Mouse (Mus musculus) WW6 (cell line): ENCODE data around the gene Mgll.

Source experiments
- DNase-seq: peaks from one replicate; pipeline ENCODE4 v3.0.0-alpha.2; 2013; ENCODE audit warnings: low read depth, low spot score

Gene Mgll

GRCm38 (mm10) chr6:88844901-88845565, 120.8 kb downstream of the Mgll start:
- no peak for DNase-seq

DNA sequence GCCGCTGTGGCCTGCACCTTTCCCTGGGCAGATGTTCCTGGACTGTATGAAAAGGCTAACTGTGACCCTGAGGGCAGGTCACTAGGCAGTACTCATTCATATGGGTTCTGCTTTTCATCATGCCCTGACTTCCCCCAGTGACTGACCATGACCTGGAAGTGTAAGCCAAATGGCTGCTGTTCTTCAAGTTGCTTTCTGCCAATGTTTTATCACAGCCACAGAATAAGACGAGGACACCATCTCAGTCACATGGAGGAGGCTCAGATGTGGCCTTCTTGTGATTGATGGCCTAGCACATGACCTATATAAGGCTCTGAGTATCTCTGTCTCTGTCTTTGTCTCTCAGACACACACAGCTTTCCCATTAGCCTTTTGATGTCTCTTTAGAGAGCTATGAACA, 123.4 kb downstream of the Mgll start:
- no peak for DNase-seq

GRCm38 (mm10) chr6:88849270-88849669, 125.1 kb downstream of the Mgll start:
- no peak for DNase-seq

DNA sequence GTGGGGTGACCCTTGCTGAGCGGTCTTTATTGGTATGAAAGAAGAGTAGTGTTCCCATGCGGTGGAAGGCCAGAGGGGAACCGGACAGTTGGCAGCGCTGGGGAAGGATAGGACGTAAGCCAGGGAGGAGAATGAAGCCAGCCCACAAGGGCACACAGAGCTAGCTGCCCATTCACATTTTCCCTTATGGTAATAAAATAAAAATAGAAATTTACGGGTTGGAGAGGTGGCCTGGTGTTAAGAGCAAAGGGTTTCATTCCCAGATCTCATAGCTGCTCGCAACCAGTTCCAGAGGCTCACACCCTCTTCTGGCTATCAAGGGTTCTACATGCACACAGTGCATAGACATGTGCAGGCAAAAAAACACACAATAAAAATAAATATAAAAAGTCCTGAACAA, 125.8 kb downstream of the Mgll start:
- no peak for DNase-seq

DNA sequence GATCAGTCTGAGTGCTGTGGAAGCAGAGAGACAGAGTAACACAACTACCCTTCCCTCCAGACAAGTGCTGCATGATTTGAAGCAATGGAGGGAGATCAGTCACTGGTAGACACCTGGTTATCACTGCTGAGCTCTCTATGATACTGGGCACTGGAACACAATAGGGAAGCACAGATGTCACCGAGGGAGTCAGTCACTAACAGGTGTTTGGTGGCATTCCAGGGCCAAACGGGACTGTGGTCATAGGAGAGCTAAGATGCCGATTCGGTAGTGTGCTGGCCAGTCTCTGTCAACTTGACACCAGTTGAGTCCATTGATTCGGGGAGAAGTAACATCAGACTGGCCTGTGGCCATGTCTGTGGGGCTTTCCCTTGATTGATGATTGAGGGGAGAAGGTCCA, 130.3 kb downstream of the Mgll start:
- no peak for DNase-seq

- DNase-seq, result peak; percentile 56
Observed at GRCm38 (mm10) chr6:88855636-88856035, 131.4 kb downstream of the Mgll start.

DNA sequence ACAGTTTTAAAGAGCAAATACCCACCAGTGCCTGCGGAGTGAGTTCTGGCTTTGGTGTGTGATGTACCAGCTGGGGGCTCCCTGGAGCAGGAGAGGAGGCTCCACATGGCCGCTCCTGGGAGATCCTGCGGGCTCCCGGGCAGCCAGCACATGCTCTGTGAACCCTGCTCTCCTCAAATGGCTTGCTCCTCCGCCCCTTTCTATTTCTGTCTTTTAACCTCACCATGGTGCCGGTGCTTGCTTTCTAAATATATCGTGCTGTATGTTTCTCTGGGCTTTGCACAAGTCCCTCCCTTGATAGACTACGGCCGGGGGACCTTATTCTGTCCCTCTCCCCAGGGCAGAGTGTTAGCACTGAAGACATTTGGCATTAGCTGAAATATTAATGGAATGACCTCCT, 133.0 kb downstream of the Mgll start:
- no peak for DNase-seq

GRCm38 (mm10) chr6:88857830-88858229, 133.6 kb downstream of the Mgll start:
- DNase-seq, result no peak

- no peak for DNase-seq
Observed at GRCm38 (mm10) chr6:88858341-88858740, 134.1 kb downstream of the Mgll start.

GRCm38 (mm10) chr6:88860914-88861313, 136.7 kb downstream of the Mgll start:
- peak; percentile 67 for DNase-seq

DNA sequence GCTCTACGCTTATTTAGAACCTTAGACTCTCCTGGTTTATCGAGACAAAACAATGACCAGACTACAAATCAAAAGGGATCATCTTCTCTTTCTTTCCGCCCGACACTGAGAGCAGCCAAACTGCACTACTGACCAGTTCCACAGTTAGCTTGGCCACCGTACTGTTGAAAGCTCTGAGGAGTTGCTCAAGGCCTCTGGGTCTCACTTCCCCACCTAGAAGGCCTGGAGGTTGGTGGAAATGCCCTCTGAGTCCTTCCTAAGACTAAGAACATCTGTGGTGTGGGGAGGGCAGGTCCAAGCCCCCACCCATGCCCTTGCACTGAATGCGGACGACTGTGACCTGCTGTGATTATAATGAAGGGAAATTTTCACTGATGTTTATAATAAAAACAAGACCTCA, 141.5 kb downstream of the Mgll start:
- no peak for DNase-seq

DNA sequence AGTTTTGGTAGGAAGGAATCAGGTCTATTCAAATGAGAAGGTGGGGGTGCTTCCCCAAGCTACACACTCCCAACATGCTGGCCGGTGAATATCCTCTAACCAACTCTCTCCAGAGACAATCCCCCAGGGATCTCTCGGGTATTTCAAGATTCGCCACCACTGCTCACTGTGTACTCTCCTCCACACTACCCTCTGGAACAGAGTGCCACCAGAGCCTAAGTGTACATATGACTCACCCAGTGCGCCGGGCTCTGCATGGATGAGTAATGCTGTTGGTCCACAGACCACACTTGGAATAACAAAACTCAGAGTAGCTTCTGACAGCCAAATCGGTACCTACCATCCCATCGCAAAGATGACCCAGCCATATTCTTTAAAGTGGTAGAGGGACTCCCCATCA, 145.2 kb downstream of the Mgll start:
- DNase-seq, result no peak

DNA sequence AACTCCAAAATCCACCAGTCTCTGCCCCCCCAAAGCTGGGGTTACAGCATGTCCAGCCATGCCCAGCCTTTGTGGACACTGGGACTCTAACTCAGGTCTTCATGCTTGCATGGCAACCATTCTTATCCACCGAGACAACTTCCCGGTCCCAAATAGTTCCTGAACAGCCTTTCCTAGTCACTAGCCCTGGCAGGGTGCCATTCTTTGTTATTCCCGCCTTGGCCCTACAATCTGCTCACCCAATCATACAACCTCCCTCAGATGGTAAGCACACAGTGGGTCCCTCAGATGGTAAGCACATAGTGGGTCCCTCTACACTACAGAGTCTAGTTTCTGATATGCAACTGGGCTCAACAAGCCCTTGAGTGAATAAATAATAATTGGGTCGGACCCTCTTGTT, 146.4 kb downstream of the Mgll start:
- DNase-seq, result no peak

DNA sequence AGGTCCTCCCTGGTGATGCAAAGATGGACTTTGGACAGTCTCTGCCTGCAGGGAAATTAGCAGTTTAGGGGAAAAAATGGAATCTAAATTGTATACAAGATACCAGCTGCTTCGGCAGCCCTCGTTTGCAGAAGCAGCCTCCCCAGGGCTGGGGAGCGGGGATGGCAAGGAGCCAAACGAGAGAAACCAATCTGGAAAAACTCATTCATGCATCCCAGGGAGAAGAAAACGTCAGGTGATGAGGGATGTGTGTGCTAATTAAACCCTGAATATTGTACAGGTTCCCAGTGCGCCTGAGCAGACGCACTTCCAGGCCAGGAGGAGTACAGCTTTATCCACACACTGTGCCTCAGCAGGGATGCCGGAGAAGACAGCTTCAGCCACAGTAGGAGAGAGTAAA, 147.3 kb downstream of the Mgll start:
- no peak for DNase-seq

DNA sequence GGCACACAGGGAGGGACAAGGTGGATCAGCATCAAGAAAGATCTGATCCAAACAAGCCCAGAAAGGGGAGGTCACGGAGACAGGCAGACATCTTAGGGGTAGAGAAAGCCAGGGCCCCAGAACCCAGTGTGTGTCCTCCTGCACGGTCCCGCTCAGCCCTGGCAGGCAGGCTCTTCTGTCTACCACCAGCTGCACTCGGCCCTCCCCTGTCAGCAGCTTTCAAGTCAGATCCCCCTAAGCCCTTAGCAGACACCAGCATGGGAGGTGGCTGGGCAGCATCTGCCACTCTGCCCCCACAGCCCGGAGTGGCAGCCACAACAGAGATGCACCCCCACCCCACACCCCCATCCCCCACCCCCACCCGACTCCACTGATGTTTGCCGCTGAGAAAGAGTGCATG, 148.6 kb downstream of the Mgll start:
- no peak for DNase-seq

DNA sequence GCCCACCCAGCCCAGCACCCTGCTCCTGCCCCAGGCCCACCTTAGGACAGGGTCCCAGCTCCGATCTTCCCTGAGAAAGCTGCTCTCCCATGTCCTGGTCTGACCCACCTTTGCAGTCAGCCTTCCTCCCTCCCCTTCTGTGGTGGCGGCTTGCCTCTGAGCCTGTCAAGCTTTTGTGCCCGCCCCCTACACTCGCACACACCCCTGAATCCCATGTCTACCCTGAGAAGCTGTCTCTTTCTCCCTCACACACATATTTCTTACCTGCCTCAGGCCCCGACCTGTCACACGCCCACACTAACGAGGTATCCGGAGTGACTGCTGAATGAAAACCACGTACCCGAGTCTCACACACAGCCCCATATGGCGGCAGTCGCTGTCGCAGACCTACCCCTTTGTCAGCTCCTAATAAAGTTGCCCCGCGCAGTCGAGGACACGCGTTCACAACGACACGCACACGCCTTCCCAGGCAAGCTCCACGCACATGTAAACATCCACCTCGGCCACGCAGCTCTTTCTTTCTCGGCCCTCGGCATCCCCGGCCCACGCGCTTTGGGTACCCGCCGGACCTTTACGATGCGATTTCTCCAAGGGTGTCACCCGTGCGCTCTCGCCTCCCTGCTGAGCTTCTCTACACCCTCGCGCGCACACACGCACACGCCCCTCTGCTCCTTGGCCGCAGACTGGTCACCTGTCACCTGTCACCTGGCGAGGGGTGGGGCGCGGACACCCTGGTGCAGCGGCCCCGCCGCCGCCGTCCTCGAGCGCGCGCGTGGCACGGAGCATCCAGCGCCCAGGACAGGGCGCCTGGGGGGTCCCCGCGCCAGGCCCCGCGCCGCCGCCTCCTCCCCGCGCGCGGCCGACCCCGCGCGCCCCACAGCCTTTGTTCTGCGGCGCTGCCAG, 150.0 kb downstream of the Mgll start:
- DNase-seq, result no peak

- DNase-seq, result peak; percentile 43
Observed at GRCm38 (mm10) chr6:88874868-88875508, 150.8 kb downstream of the Mgll start, which contains the start of gene Podxl2. Podxl2 (minus strand) TSS chr6:88875044.
